Mouse (Mus musculus) left cerebral cortex, postnatal 10 days (tissue): ENCODE measurements at regions not wholly inside any gene's neighbourhood (a gene's known extent, or its start where the extent isn't known, plus 50 kb on each side); places are given as distances from the start of the nearest gene placed in this dataset.
A peak's percentile ranks its signal among the peaks of the same experiment; 100 is the strongest.

Experiments
- DNase-seq, 2 experiments: peaks; one replicate each; pipeline ENCODE4 v3.0.0; 2021 to 2022; ENCODE audit warnings: low spot score in 2 of 2, mixed read lengths in 1 of 2; ENCODE audit errors: extremely low spot score in 1 of 2
- intact Hi-C: fragments of 180-260 bp; cut with DNase I; formaldehyde crosslinking; loops from one replicate; pipeline ENCODE4 v1.15.1; 2025

DNA sequence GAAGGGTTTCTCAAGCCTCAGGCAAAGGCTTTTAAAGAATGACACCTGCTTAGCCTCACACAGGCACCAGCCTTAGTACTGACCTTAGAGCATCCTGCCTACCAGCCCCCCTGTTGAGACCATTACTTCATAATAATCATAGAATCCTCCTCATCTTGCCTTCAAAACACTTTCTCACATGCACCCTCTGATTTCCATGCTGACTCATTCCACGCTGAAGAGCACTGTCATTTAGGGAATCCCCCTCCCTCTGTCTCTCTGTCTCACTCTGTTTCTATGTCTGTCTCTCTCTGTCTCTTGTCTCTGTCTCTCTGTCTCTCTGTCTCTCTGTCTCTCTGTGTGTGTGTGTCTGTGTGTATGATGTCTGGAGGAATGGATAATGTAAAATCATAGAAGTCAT lies 416.3 kb downstream of the 1700129C05Rik start:
- no peak for DNase-seq
- intact Hi-C loops, result no loop called here

DNA sequence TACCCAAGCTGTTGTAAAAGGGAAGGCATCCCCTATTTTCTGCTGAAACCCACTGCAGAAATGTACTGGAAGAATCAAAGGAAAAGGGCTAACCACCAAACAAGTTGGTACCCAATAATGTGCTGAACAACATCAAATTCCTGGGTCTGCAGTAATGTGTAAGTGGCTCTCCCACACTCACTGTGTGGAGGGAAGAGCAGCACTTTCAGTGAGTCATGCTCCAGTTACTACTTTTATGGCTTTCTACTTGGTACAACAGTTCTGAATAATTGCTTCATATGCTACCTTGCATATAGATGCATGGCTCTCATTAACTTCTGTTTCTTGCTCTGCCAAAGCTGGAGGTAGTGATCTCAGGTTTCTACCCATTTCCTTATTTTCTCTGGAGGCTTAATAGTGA lies 427.8 kb downstream of the 1700129C05Rik start:
- no peak for DNase-seq
- intact Hi-C loops, result no loop called here

- intact Hi-C loops, result no loop called here
- DNase-seq, result no peak
Measured at GRCm38 (mm10) chr14:58709861-58710260, 432.8 kb downstream of the 1700129C05Rik start.

DNA sequence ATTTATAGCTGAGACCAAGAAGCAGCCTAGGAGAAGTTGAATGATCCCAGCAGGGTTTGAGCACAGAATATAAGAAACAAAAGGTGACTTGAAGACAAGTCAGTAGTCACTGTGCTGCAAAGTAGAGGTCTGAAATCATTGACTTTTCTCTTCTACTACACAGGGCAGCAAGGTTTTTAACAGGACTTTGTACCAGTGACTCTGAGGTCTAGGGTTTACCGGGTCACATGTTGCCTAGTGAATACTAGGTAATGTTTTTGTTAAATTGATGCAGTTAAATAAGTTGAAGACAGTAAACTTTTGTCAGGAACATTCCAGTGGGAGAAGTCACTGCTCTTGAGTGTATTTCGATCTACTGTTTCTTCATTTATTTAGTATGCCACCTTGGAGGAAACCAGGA lies 433.4 kb downstream of the 1700129C05Rik start:
- intact Hi-C loops, result no loop called here
- DNase-seq, result no peak

DNA sequence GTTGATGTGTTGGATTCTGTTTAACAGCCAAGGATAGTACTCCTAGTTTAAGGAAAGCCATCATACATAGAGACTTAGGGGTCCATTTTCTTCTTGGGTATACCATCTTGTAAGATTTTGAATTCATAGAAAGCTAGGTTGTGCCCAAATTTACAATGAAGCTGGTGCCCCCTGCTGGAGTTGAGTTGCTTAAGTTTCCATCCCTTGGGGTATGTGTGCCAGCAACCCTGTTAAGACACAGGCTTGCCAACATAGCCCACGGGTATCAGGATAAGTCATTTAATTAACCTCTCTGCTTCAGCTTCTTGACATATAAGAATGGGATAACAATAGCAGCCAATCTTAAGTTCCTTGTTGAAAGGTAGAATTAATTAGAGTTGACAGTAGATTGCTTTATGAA lies 440.9 kb downstream of the 1700129C05Rik start:
- peak in 1 of 2 experiments; percentile 51 for DNase-seq
- intact Hi-C loops, result loop anchor here (5.0 kb wide), 1 partner anchor 669 kb away; no protein-coding TSS in a partner anchor

- intact Hi-C loops, result no loop called here
- DNase-seq, result no peak
Measured at GRCm38 (mm10) chr14:58691129-58691828, 451.4 kb downstream of the 1700129C05Rik start.

GRCm38 (mm10) chr14:58687814-58688213 lies 454.9 kb downstream of the 1700129C05Rik start:
- DNase-seq, result no peak
- intact Hi-C loops, result no loop called here

DNA sequence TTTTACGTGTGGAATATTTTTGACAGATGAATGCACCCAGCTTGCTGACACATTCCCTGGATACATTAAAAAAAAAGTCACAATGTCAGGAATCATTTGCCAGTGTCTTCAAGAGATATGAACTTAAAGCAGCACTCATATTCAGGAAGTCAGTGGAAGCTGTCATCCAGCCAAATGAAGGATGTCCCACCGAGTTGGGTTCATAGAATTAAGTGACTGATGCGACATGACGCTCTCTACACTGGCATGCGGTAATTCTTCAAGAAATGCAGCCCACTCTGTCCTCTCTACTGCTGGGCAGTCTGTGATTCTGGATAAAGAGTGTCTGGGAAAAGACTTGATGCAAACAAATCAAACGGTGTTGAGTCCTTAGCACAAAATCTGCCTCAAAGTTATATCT lies 463.9 kb downstream of the 1700129C05Rik start:
- intact Hi-C loops, result no loop called here

GRCm38 (mm10) chr14:58678126-58678656 lies 464.5 kb downstream of the 1700129C05Rik start:
- intact Hi-C loops, result no loop called here

More for the DNA sequence above, 463.9 kb downstream of the 1700129C05Rik start:
- DNase-seq, result no peak

DNA sequence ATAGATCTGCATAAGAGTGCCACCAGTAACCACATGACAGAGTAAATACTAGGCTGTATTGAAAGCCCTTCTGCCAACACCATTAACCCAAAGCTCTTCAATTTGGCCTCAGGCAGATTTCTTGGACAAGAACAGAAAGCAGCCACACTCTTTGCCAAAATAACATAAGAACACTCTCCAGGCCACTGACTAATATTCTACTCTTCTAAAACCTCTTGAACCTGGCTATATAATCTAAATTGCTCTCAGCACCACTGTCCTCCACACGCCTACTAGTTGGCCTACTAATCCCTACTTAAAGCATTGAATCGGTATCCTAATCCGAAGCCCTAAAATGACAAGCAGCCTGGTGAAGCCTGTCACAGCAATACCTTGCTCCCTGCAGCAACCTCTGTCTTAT lies 467.5 kb downstream of the 1700129C05Rik start:
- no peak for DNase-seq
- intact Hi-C loops, result no loop called here

More at GRCm38 (mm10) chr14:58678126-58678656, 464.5 kb downstream of the 1700129C05Rik start:
- no peak for DNase-seq

DNA sequence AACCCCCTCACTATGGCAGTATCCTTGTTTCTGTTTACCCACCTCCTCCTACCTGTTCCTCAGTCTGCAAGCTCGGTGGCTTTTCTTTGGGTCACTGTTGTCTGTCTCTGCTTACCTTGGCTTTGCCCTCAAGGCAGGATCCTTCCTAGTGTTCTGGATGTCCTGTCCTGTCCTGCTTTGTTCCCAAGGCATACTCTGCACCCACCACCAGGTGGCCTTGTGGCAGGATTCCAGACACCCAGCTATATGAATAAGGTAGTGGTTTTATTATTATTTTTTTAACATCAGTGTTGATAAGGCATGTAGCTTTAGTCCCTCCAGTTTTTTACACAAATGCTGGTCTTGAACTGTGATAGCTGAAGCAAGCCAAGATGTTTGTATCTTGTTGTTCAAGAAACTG lies 478.7 kb downstream of the 1700129C05Rik start:
- intact Hi-C loops, result no loop called here
- DNase-seq, result peak in 1 of 2 experiments; percentile 27

DNA sequence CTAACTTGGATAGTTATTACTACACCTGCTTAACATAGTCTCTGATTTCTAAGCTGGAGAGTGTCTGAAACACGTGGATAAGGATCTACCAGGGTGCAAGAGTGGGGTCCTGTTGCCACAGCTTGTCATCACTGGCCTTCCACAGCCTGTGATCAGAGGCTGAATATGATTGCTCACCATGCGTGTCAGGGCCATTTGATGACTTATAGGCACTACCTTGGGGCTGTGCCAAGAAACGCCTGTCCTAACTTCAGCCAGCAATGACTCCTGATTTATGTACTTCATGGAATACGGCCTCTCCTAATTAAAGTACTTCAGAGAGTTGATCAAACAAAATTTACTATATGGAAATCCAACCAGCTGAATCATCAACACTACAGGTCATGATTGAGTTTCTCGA lies 480.1 kb downstream of the 1700129C05Rik start:
- intact Hi-C loops, result no loop called here

GRCm38 (mm10) chr14:58661416-58661815 lies 481.3 kb downstream of the 1700129C05Rik start:
- intact Hi-C loops, result no loop called here
- no peak for DNase-seq

More for the DNA sequence above, 480.1 kb downstream of the 1700129C05Rik start:
- no peak for DNase-seq

DNA sequence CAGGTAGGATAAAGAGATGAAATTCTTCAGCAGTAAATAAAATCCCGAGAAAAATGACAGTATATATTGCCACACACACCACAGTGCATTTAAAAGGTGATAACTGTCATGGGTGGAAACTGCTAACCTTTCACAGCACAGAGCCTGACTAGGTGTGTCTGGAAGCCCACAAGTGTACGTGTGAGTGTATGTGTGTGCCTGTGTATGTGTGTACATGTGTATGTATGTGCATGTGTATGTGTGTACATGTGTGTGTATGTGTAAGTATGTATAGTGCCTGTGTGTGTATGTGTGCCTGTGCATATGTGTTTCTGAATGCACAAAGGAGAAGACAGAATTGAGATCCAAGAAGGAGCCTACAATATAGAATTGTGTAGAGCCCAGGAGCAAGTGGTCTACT lies 485.4 kb downstream of the 1700129C05Rik start:
- intact Hi-C loops, result no loop called here
- DNase-seq, result no peak

DNA sequence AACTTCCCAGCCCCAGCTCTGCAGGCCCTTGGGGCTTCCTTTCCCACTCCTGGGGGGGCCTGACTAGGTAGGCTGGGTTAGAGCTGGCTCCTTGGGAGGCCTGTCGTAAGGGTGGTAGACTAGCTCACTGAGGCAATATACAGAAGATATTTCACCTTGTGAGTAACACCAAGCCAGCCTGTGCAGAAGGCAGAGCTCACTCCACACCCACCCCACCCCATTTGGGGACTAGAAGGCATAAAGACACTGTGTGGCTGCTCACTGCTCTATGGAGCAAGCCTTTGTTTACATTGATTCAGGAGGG lies 485.8 kb downstream of the 1700129C05Rik start:
- no peak for DNase-seq

GRCm38 (mm10) chr14:58656212-58656934 lies 486.3 kb downstream of the 1700129C05Rik start:
- no peak for DNase-seq
- intact Hi-C loops, result no loop called here

More for the DNA sequence above, 485.8 kb downstream of the 1700129C05Rik start:
- intact Hi-C loops, result no loop called here

DNA sequence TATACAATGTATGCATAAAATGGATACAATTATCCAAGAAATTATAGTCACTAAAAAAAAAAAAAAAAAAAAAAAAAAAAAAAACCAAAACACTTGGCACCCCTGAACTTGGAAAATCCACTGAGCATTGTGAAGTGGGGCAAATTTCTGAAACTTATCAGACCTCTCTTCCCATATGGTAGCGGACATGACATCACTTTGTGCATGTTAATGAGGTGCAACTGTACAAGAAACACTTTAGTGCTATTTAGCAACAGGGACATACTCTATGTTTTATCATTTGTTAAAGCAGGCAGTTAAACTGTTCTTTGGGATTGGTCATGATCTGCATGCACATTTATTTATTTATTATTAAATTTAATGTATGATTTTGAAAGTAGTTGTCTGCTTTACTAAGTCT lies 489.7 kb downstream of the 1700129C05Rik start:
- intact Hi-C loops, result no loop called here
- DNase-seq, result no peak

DNA sequence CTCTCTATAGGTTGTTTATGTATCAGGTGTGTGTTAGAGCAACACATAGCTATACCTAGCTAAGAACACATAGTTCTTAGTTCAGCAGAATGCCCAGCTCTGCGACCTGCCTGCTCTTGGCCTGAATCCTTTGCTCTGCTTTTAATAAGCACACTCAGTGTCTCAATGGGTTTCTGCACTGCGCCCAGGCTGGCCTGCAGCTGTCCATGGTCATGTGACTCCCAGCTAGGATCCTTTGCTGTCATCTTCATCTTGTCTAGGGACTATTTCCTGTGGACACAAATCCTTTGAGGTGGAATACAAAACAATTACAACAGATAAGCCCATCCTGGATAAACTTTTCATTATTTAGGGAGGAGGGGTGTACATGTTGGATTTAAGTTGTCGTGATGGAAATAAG lies 490.7 kb downstream of the 1700129C05Rik start:
- no peak for DNase-seq
- intact Hi-C loops, result no loop called here

GRCm38 (mm10) chr14:58651210-58651609 lies 491.5 kb downstream of the 1700129C05Rik start:
- intact Hi-C loops, result no loop called here
- DNase-seq, result no peak

DNA sequence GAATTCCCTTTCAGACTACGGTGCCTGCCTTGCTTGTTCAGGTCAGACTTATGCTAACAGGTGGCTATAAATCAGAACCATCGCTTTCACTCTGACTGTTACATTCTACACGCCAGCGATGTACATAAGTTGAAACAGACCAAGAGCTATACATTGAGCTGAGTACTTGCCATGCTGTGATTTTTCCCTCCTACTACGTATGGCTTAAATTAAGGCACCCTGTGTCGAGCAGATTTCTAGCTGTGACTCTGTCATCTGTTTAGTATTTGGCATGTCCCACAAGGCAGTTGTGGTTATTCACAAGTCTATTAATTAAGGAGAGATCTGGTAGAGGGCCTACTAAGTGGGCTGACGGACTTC lies 504.4 kb downstream of the 1700129C05Rik start:
- intact Hi-C loops, result no loop called here
- DNase-seq, result no peak
